Mouse (Mus musculus) heart, adult 8-10 months (tissue): Measurements from ENCODE around the gene Abhd16b. TPM values are rescaled to one million over a fixed set of nuclear protein-coding genes. Genes with fewer than 3 reads are reported as not detected.
A peak's percentile ranks its signal among the peaks of the same experiment; 100 is the strongest.

Experiments used
- DNase-seq: peaks from one replicate; pipeline ENCODE4 v3.0.0; 2022; ENCODE audit warnings: low spot score
- total RNA-seq, 4 experiments: library from RNA; stranded (reverse); gene quantifications; 2 replicates each; pipeline ENCODE4 v1.2.4; 2022

The Abhd16b gene
- total RNA-seq, 4 experiments from 2014 or later = not detected

GRCm38 (mm10) chr2:181537444-181538047 lies 44.5 kb downstream of the Abhd16b start:
- DNase-seq = peak; percentile 31

- DNase-seq = no peak
These were observed 48.9 kb downstream of the Abhd16b start for GRCm38 (mm10) chr2:181541761-181542380.

Other genes with a start within 250 kb of the Abhd16b start
- gene Gmeb2, start 205.2 kb upstream of the Abhd16b start, total RNA-seq = 1 to 10 TPM; 6.9 to 8.8 (median 7.7) TPM
- under 1 TPM in 2 of 4 experiments, not detected in 2; 0.30 to 0.47 TPM for gene Stmn3, start 178.7 kb upstream of the Abhd16b start, total RNA-seq
- gene Rtel1, start 173.5 kb upstream of the Abhd16b start, total RNA-seq = 10 to 100 TPM in 2 of 4 experiments, 1 to 10 TPM in 2; 8.1 to 13.0 (median 10.0) TPM
- gene Zgpat, start 128.3 kb upstream of the Abhd16b start, total RNA-seq = 10 to 100 TPM; 17.4 to 22.9 (median 18.1) TPM
- gene Arfrp1, start 127.8 kb upstream of the Abhd16b start, total RNA-seq = 10 to 100 TPM; 50.2 to 56.0 (median 53.9) TPM
- 1 to 10 TPM; 4.6 to 5.1 (median 4.8) TPM for gene Lime1, start 113.1 kb upstream of the Abhd16b start, total RNA-seq
- 10 to 100 TPM in 2 of 4 experiments, 1 to 10 TPM in 2; 8.9 to 11.5 (median 10.5) TPM for gene Zbtb46, start 33.8 kb upstream of the Abhd16b start, total RNA-seq
- 10 to 100 TPM; 65.6 to 72.6 (median 66.5) TPM for gene Tpd52l2, start 3.9 kb downstream of the Abhd16b start, total RNA-seq
- 10 to 100 TPM; 57.8 to 71.4 (median 65.0) TPM for gene Dnajc5, start 27.3 kb downstream of the Abhd16b start, total RNA-seq
- 10 to 100 TPM; 26.8 to 39.2 (median 35.0) TPM for gene Uckl1, start 91.7 kb downstream of the Abhd16b start, total RNA-seq
- gene Prpf6, start 98.7 kb downstream of the Abhd16b start, total RNA-seq = 10 to 100 TPM; 34.3 to 42.6 (median 35.0) TPM
- gene Zfp512b, start 99.6 kb downstream of the Abhd16b start, total RNA-seq = 10 to 100 TPM; 11.0 to 18.7 (median 14.0) TPM
- gene Samd10, start 106.0 kb downstream of the Abhd16b start, total RNA-seq = 1 to 10 TPM; 1.2 to 1.6 (median 1.5) TPM
- gene Gm29797, start 163.8 kb downstream of the Abhd16b start, total RNA-seq = not detected
- 10 to 100 TPM; 21.4 to 53.8 (median 48.1) TPM for gene Sox18, start 178.4 kb downstream of the Abhd16b start, total RNA-seq
- gene Tcea2, start 187.1 kb downstream of the Abhd16b start, total RNA-seq = 1 to 10 TPM; 5.3 to 8.0 (median 7.2) TPM
- gene Rgs19, start 200.8 kb downstream of the Abhd16b start, total RNA-seq = 1 to 10 TPM; 3.7 to 8.9 (median 4.9) TPM
- not detected for gene Lkaaear1, start 205.2 kb downstream of the Abhd16b start, total RNA-seq
- under 1 TPM in 1 of 4 experiments, not detected in 3; 0.16 TPM for gene Oprl1, start 221.8 kb downstream of the Abhd16b start, total RNA-seq